Comparison of ENCODE assay signal across 24 mouse cellular contexts in the genomic region with DNA sequence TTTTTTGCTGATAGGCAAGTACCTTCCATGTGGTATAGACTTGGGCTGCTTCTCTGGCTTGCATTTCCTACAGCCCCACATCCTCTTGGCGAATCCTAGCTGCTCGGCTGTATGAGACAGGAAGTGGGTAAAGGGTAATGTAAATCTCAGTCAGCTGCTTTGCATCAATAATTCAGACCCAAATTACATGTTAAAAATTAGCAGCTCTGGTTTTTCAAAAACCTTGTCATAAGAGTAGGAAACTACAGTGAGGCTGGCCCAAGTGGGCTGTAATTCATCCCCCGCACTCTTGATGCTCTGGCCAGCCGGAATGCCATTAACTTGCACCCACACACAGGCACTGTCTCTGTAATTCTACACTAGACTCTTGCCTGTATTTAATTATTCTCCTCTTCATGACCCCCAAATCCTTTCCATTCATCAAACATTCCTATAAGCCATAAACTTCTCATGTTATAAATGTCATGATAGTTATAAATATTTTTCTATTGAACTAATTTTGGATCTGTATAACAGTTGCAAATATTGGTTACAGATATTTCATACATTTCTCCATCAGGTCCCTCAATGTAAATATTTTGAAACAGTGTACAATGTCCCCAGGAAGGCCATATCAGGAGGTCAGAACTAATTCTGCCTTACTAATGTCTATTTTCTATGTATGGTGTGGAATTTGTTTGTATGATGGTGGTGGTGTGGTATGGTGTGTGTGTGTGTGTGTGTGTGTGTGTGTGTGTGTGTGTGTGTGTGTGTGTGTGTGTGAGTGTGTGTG.
DNase-seq lines count a peak whose midpoint lies in the region; ATAC-seq and TF ChIP-seq lines count a peak whose summit lies in the region.
"Had no signal": no experiment of that assay in that cellular context is flagged by ENCODE, and none has a peak within 500 bp of the region (broad histone marks: within the 10 kb centered on the region; RNA-seq: fewer than 3 reads in every experiment).

No protein-coding gene starts in this region.

- peak; percentile 37 for DNase-seq in embryonic facial prominence, embryonic 11.5 days (ENCODE audit: low spot score)
- DNase-seq in embryonic facial prominence, embryonic 10.5 days (ENCODE audit: low spot score) = no peak
- DNase-seq in limb, embryonic 11.5 days (ENCODE audit: low spot score) = peak; percentile 35
- DNase-seq in limb, embryonic 10.5 days (ENCODE audit: low spot score) = no peak
- DNase-seq in limb, embryonic 14.5 days (ENCODE audit: low spot score) = peak; percentile 40
- no peak for DNase-seq in adrenal gland, adult 2 months
- DNase-seq: adrenal gland, postnatal 14 days; cerebellum, adult 8-10 months; cerebellum, postnatal 36 days; gastrocnemius, postnatal 14 days; heart, adult 18-20 months; heart, postnatal 10 days; kidney, postnatal 14 days; lung, adult 2 months; thymus, postnatal 25 days had no signal

- ATAC-seq in embryonic facial prominence, embryonic 11.5 days (replicated peaks; ENCODE audit: insufficient number of reproducible peaks, low FRiP score, low TSS enrichment, low read depth) = peak; percentile 62; the same call in 1 of the 2 replicates
- peak; percentile 62; the same call in 1 of the 2 replicates for ATAC-seq in limb, embryonic 11.5 days (ENCODE audit: insufficient number of reproducible peaks, low FRiP score, low TSS enrichment, low read depth)
- ATAC-seq in embryonic facial prominence, embryonic 13.5 days (ENCODE audit: insufficient number of reproducible peaks, insufficient read depth, low FRiP score, low TSS enrichment, low read depth) = 0 out of 2 replicates have a peak, but pooled peaks have one; percentile 52
- no peak for ATAC-seq in limb, embryonic 14.5 days (ENCODE audit: low FRiP score, low read depth)
- ATAC-seq in granulocyte monocyte progenitor cell, adult 5-6 weeks (replicated peaks; ENCODE audit: poor library complexity, severe bottlenecking) = no peak
- ATAC-seq: forebrain, embryonic 15.5 days; hindbrain, embryonic 16.5 days; intestine, embryonic 15.5 days; liver, embryonic 12.5 days had no signal

- H3K27ac ChIP-seq in embryonic facial prominence, embryonic 11.5 days (replicated peaks; ENCODE audit: low read depth, low read length) = no peak overlapping the region
- H3K27ac ChIP-seq in embryonic facial prominence, embryonic 10.5 days (replicated peaks) = no peak overlapping the region; the same call in 1 of the 2 replicates
- H3K27ac ChIP-seq in limb, embryonic 11.5 days (replicated peaks; ENCODE audit: low read depth, low read length) = no peak overlapping the region
- no peak overlapping the region for H3K27ac ChIP-seq in limb, embryonic 10.5 days
- H3K27ac ChIP-seq in embryonic facial prominence, embryonic 13.5 days = peak overlapping the region; percentile 49; the same call in 1 of the 2 replicates
- no peak overlapping the region for H3K27ac ChIP-seq in limb, embryonic 14.5 days (replicated peaks; ENCODE audit: low read depth, low read length)
- H3K27ac ChIP-seq: forebrain, embryonic 15.5 days; hindbrain, embryonic 10.5 days; intestine, embryonic 15.5 days; liver, embryonic 12.5 days had no signal

- no peak for TF ChIP-seq POLR2A in limb, embryonic 14.5 days (IDR thresholded peaks at IDR 0.05; ENCODE audit: borderline replicate concordance, extremely low read depth, insufficient read depth, insufficient read length)

- no peaks in the 10 kb centered on the region for H3K9me3 ChIP-seq in embryonic facial prominence, embryonic 11.5 days (replicated peaks; ENCODE audit: control insufficient read depth, low read length)
- no peaks in the 10 kb centered on the region for H3K9me3 ChIP-seq in embryonic facial prominence, embryonic 10.5 days
- H3K9me3 ChIP-seq in limb, embryonic 11.5 days (ENCODE audit: control insufficient read depth, low read length) = no peaks in the 10 kb centered on the region
- no peaks in the 10 kb centered on the region for H3K9me3 ChIP-seq in limb, embryonic 10.5 days (replicated peaks)
- H3K9me3 ChIP-seq in embryonic facial prominence, embryonic 13.5 days = no peaks in the 10 kb centered on the region
- no peaks in the 10 kb centered on the region for H3K9me3 ChIP-seq in limb, embryonic 14.5 days (ENCODE audit: control insufficient read depth, low read length)
- H3K9me3 ChIP-seq: forebrain, embryonic 15.5 days; heart, embryonic 12.5 days; hindbrain, embryonic 10.5 days; intestine, embryonic 15.5 days; liver, embryonic 12.5 days had no signal

- H3K36me3 ChIP-seq in embryonic facial prominence, embryonic 11.5 days (replicated peaks; ENCODE audit: control insufficient read depth, insufficient read depth, low read depth, low read length) = no peaks in the 10 kb centered on the region
- H3K36me3 ChIP-seq in embryonic facial prominence, embryonic 10.5 days (replicated peaks) = no peaks in the 10 kb centered on the region
- no peaks in the 10 kb centered on the region for H3K36me3 ChIP-seq in limb, embryonic 11.5 days (ENCODE audit: control insufficient read depth, insufficient read depth, low read length)
- no peaks in the 10 kb centered on the region for H3K36me3 ChIP-seq in limb, embryonic 10.5 days
- no peaks in the 10 kb centered on the region for H3K36me3 ChIP-seq in embryonic facial prominence, embryonic 13.5 days
- H3K36me3 ChIP-seq in limb, embryonic 14.5 days (ENCODE audit: control insufficient read depth, insufficient read depth, low read length) = no peaks in the 10 kb centered on the region
- H3K36me3 ChIP-seq: forebrain, embryonic 15.5 days; heart, embryonic 12.5 days; hindbrain, embryonic 10.5 days; intestine, embryonic 15.5 days; liver, embryonic 12.5 days had no signal

- no peak overlapping the region for H3K9ac ChIP-seq in embryonic facial prominence, embryonic 11.5 days (replicated peaks; ENCODE audit: low read length)
- H3K9ac ChIP-seq in limb, embryonic 11.5 days (ENCODE audit: low read length) = no peak overlapping the region
- H3K9ac ChIP-seq in embryonic facial prominence, embryonic 13.5 days = no peak overlapping the region
- H3K9ac ChIP-seq in limb, embryonic 14.5 days (ENCODE audit: low read depth, low read length, severe bottlenecking) = no peak overlapping the region
- H3K9ac ChIP-seq: forebrain, embryonic 15.5 days; heart, embryonic 12.5 days; intestine, embryonic 15.5 days; liver, embryonic 12.5 days had no signal

- H3K4me1 ChIP-seq in embryonic facial prominence, embryonic 11.5 days (ENCODE audit: control insufficient read depth, insufficient read depth, low read length) = no peaks in the 10 kb centered on the region
- H3K4me1 ChIP-seq in embryonic facial prominence, embryonic 10.5 days = peaks cover 5% of the 10 kb centered on the region; the same call in 1 of the 2 replicates
- H3K4me1 ChIP-seq in limb, embryonic 11.5 days (ENCODE audit: control insufficient read depth, insufficient read depth, low read length) = peaks cover 3% of the 10 kb centered on the region; the same call in 1 of the 2 replicates
- H3K4me1 ChIP-seq in limb, embryonic 10.5 days = peaks cover 6% of the 10 kb centered on the region
- peaks cover 10% of the 10 kb centered on the region; the same call in 1 of the 2 replicates for H3K4me1 ChIP-seq in embryonic facial prominence, embryonic 13.5 days
- peaks cover 5% of the 10 kb centered on the region; the same call in 1 of the 2 replicates for H3K4me1 ChIP-seq in limb, embryonic 14.5 days (ENCODE audit: control insufficient read depth, insufficient read depth, low read length)
- H3K4me1 ChIP-seq: forebrain, embryonic 15.5 days; hindbrain, embryonic 10.5 days; intestine, embryonic 15.5 days; liver, embryonic 12.5 days had no signal

- no peaks in the 10 kb centered on the region for H3K27me3 ChIP-seq in embryonic facial prominence, embryonic 11.5 days (ENCODE audit: control insufficient read depth, insufficient read depth, low read length)
- no peaks in the 10 kb centered on the region for H3K27me3 ChIP-seq in embryonic facial prominence, embryonic 10.5 days (replicated peaks; ENCODE audit: low read depth, poor library complexity, severe bottlenecking)
- no peaks in the 10 kb centered on the region for H3K27me3 ChIP-seq in limb, embryonic 11.5 days (ENCODE audit: control insufficient read depth, insufficient read depth, low read length)
- no peaks in the 10 kb centered on the region for H3K27me3 ChIP-seq in limb, embryonic 10.5 days (ENCODE audit: low read depth, poor library complexity, severe bottlenecking)
- H3K27me3 ChIP-seq in embryonic facial prominence, embryonic 13.5 days = no peaks in the 10 kb centered on the region
- no peaks in the 10 kb centered on the region for H3K27me3 ChIP-seq in limb, embryonic 14.5 days (ENCODE audit: control insufficient read depth, insufficient read depth, low read length)
- H3K27me3 ChIP-seq: forebrain, embryonic 15.5 days; heart, embryonic 12.5 days; intestine, embryonic 15.5 days; liver, embryonic 12.5 days had no signal

- WGBS in embryonic facial prominence, embryonic 11.5 days = 52% methylated on average over 4 of the region's 4 CpGs
- WGBS in embryonic facial prominence, embryonic 10.5 days = 68% methylated on average over 4 of the region's 4 CpGs
- 48% methylated on average over 4 of the region's 4 CpGs for WGBS in limb, embryonic 11.5 days
- 63% methylated on average over 4 of the region's 4 CpGs for WGBS in limb, embryonic 10.5 days
- 34% methylated on average over 4 of the region's 4 CpGs for WGBS in embryonic facial prominence, embryonic 13.5 days
- 26% methylated on average over 4 of the region's 4 CpGs for WGBS in limb, embryonic 14.5 days

- H3K4me3 ChIP-seq in embryonic facial prominence, embryonic 11.5 days (ENCODE audit: low read depth, low read length) = no peak overlapping the region
- no peak overlapping the region for H3K4me3 ChIP-seq in embryonic facial prominence, embryonic 10.5 days
- H3K4me3 ChIP-seq in limb, embryonic 11.5 days (ENCODE audit: low read depth, low read length) = no peak overlapping the region
- no peak overlapping the region for H3K4me3 ChIP-seq in limb, embryonic 10.5 days
- H3K4me3 ChIP-seq in embryonic facial prominence, embryonic 13.5 days = no peak overlapping the region
- no peak overlapping the region for H3K4me3 ChIP-seq in limb, embryonic 14.5 days (replicated peaks; ENCODE audit: low read length)
- H3K4me3 ChIP-seq: forebrain, embryonic 15.5 days; heart, embryonic 12.5 days; hindbrain, embryonic 10.5 days; intestine, embryonic 15.5 days; liver, embryonic 12.5 days had no signal

- no peak overlapping the region for H3K4me2 ChIP-seq in embryonic facial prominence, embryonic 11.5 days (ENCODE audit: low read depth, low read length)
- no peak overlapping the region for H3K4me2 ChIP-seq in limb, embryonic 11.5 days (ENCODE audit: low read depth, severe bottlenecking)
- no peak overlapping the region for H3K4me2 ChIP-seq in embryonic facial prominence, embryonic 13.5 days
- H3K4me2 ChIP-seq in limb, embryonic 14.5 days (replicated peaks; ENCODE audit: low read depth, low read length, severe bottlenecking) = no peak overlapping the region
- H3K4me2 ChIP-seq: forebrain, embryonic 15.5 days; heart, embryonic 12.5 days; intestine, embryonic 15.5 days; liver, embryonic 12.5 days; midbrain, embryonic 11.5 days had no signal

Comparison
In these comparisons a context has a peak if more than half of its experiments do, and no peak if none do; other contexts are left out.
1. ATAC-seq: peak in embryonic facial prominence, embryonic 11.5 days (single experiment), limb, embryonic 11.5 days (single experiment) and embryonic facial prominence, embryonic 13.5 days (single experiment); none in limb, embryonic 14.5 days (single experiment) and granulocyte monocyte progenitor cell, adult 5-6 weeks (single experiment).
2. DNase-seq: peak in embryonic facial prominence, embryonic 11.5 days (single experiment), limb, embryonic 11.5 days (single experiment) and limb, embryonic 14.5 days (single experiment); none in embryonic facial prominence, embryonic 10.5 days (single experiment), limb, embryonic 10.5 days (single experiment) and adrenal gland, adult 2 months (single experiment).